Mouse (Mus musculus): ENCODE data around the gene Lgals9. TPM values are rescaled to one million over a fixed set of nuclear protein-coding genes. Genes with fewer than 3 reads are reported as not detected.
"Not testable (repeated sequence)": the region's sequence is repeated elsewhere in the genome, so short reads cannot be mapped to it uniquely, and the experiment has no call there.

Gene Lgals9
- total and polyA plus RNA-seq, 2 experiments from 2014 or later, result 15.7 to 16.5 TPM

GRCm38 (mm10) chr11:79003769-79004638 is 19.3 kb upstream of the Lgals9 start:
- Histone ChIP-seq H3K27ac (ENCODE audit: low read depth, low read length) (no peak overlapping the region), H3K4me3 (ENCODE audit: low read depth, low read length) (no peak overlapping the region), H3K9me3 (ENCODE audit: low read length) (no peaks in the 10 kb centered on the region), H3K4me1 (ENCODE audit: insufficient read depth, low read length) (no peaks in the 10 kb centered on the region), H3K27me3 (ENCODE audit: insufficient read depth, low read length) (no peaks in the 10 kb centered on the region), H3K9ac (replicated peaks; ENCODE audit: low read length, poor library complexity, severe bottlenecking) (no peak overlapping the region), H3K4me2 (ENCODE audit: low read depth, low read length, poor library complexity, severe bottlenecking) (no peak overlapping the region), H3K36me3 (ENCODE audit: insufficient read depth, low read length) (no peaks in the 10 kb centered on the region)
- DNase-seq (ENCODE audit: low spot score), result no peak
- WGBS, result 87% methylated on average over 10 of the region's 10 CpGs
- no peak for TF ChIP-seq CTCF (IDR thresholded peaks at IDR 0.05)
- ATAC-seq (ENCODE audit: low FRiP score), result no peak

GRCm38 (mm10) chr11:79003053-79003768 is 18.5 kb upstream of the Lgals9 start:
- TF ChIP-seq CTCF (IDR thresholded peaks at IDR 0.05), result no peak
- H3K27ac ChIP-seq (ENCODE audit: low read depth, low read length), result no peak overlapping the region

GRCm38 (mm10) chr11:79002551-79002951 is 17.8 kb upstream of the Lgals9 start:
- Histone ChIP-seq H3K9ac (replicated peaks; ENCODE audit: low read length, poor library complexity, severe bottlenecking) (no peak overlapping the region), H3K27ac (ENCODE audit: low read depth, low read length) (no peak overlapping the region), H3K4me2 (ENCODE audit: low read depth, low read length, poor library complexity, severe bottlenecking) (no peak overlapping the region), H3K36me3 (ENCODE audit: insufficient read depth, low read length) (no peaks in the 10 kb centered on the region), H3K9me3 (ENCODE audit: low read length) (no peaks in the 10 kb centered on the region), H3K4me3 (ENCODE audit: low read depth, low read length) (no peak overlapping the region), H3K27me3 (ENCODE audit: insufficient read depth, low read length) (no peaks in the 10 kb centered on the region), H3K4me1 (ENCODE audit: insufficient read depth, low read length) (no peaks in the 10 kb centered on the region)
- DNase-seq (ENCODE audit: low spot score) (no peak), ATAC-seq (ENCODE audit: low FRiP score) (no peak)
- 75% methylated on average over 5 of the region's 5 CpGs for WGBS
- no peak for TF ChIP-seq CTCF (IDR thresholded peaks at IDR 0.05)

More at GRCm38 (mm10) chr11:79003053-79003768, 18.5 kb upstream of the Lgals9 start:
- Histone ChIP-seq H3K4me2 (ENCODE audit: low read depth, low read length, poor library complexity, severe bottlenecking) (no peak overlapping the region), H3K9ac (replicated peaks; ENCODE audit: low read length, poor library complexity, severe bottlenecking) (no peak overlapping the region), H3K4me3 (ENCODE audit: low read depth, low read length) (no peak overlapping the region), H3K36me3 (ENCODE audit: insufficient read depth, low read length) (no peaks in the 10 kb centered on the region), H3K27me3 (ENCODE audit: insufficient read depth, low read length) (no peaks in the 10 kb centered on the region), H3K4me1 (ENCODE audit: insufficient read depth, low read length) (no peaks in the 10 kb centered on the region), H3K9me3 (ENCODE audit: low read length) (no peaks in the 10 kb centered on the region)
- DNase-seq (ENCODE audit: low spot score), result no peak
- 84% methylated on average over 11 of the region's 11 CpGs for WGBS
- no peak for ATAC-seq (ENCODE audit: low FRiP score)

- no peaks in the 10 kb centered on the region for H3K36me3 ChIP-seq (ENCODE audit: insufficient read depth, low read length)
- no peak overlapping the region for H3K4me2 ChIP-seq (ENCODE audit: low read depth, low read length, poor library complexity, severe bottlenecking)
- no peak overlapping the region for H3K9ac ChIP-seq (replicated peaks; ENCODE audit: low read length, poor library complexity, severe bottlenecking)
- H3K4me1 ChIP-seq (ENCODE audit: insufficient read depth, low read length), result no peaks in the 10 kb centered on the region
- H3K4me3 ChIP-seq (ENCODE audit: low read depth, low read length), result no peak overlapping the region
- H3K27me3 ChIP-seq (ENCODE audit: insufficient read depth, low read length), result no peaks in the 10 kb centered on the region
- no peak for DNase-seq (ENCODE audit: low spot score)
- TF ChIP-seq CTCF (IDR thresholded peaks at IDR 0.05), result no peak
- no peak overlapping the region for H3K27ac ChIP-seq (ENCODE audit: low read depth, low read length)
- 79% methylated on average over 4 of the region's 4 CpGs for WGBS
- H3K9me3 ChIP-seq (ENCODE audit: low read length), result no peaks in the 10 kb centered on the region
- no peak for ATAC-seq (ENCODE audit: low FRiP score)
Measured at GRCm38 (mm10) chr11:79001871-79002270, 17.1 kb upstream of the Lgals9 start.

- H3K36me3 ChIP-seq (ENCODE audit: insufficient read depth, low read length), result no peaks in the 10 kb centered on the region
- WGBS, result 37% methylated on average over 6 of the region's 6 CpGs
- no peaks in the 10 kb centered on the region for H3K9me3 ChIP-seq (ENCODE audit: low read length)
- no peak overlapping the region for H3K9ac ChIP-seq (replicated peaks; ENCODE audit: low read length, poor library complexity, severe bottlenecking)
- H3K4me1 ChIP-seq (ENCODE audit: insufficient read depth, low read length), result no peaks in the 10 kb centered on the region
- H3K4me2 ChIP-seq (ENCODE audit: low read depth, low read length, poor library complexity, severe bottlenecking), result no peak overlapping the region
- no peak overlapping the region for H3K4me3 ChIP-seq (ENCODE audit: low read depth, low read length)
- no peak for TF ChIP-seq CTCF (IDR thresholded peaks at IDR 0.05)
- no peak overlapping the region for H3K27ac ChIP-seq (ENCODE audit: low read depth, low read length)
- no peaks in the 10 kb centered on the region for H3K27me3 ChIP-seq (ENCODE audit: insufficient read depth, low read length)
- DNase-seq (ENCODE audit: low spot score) (no peak), ATAC-seq (ENCODE audit: low FRiP score) (no peak)
Measured at GRCm38 (mm10) chr11:78999118-78999517, 14.4 kb upstream of the Lgals9 start.

- not testable (repeated sequence) for H3K9me3 ChIP-seq (ENCODE audit: low read length); H3K27ac ChIP-seq (ENCODE audit: low read depth, low read length); ATAC-seq (ENCODE audit: low FRiP score); DNase-seq (ENCODE audit: low spot score); H3K4me2 ChIP-seq (ENCODE audit: low read depth, low read length, poor library complexity, severe bottlenecking); H3K36me3 ChIP-seq (ENCODE audit: insufficient read depth, low read length); H3K4me3 ChIP-seq (ENCODE audit: low read depth, low read length); H3K27me3 ChIP-seq (ENCODE audit: insufficient read depth, low read length); H3K9ac ChIP-seq (replicated peaks; ENCODE audit: low read length, poor library complexity, severe bottlenecking); H3K4me1 ChIP-seq (ENCODE audit: insufficient read depth, low read length)
- WGBS, result 74% methylated on average over 5 of the region's 5 CpGs
Measured at GRCm38 (mm10) chr11:78990875-78991543, 6.3 kb upstream of the Lgals9 start.
